Mouse (Mus musculus) retina, postnatal 7 days (tissue): ENCODE results near the gene Ctdsp1.
"Not testable (repeated sequence)": the region's sequence is repeated elsewhere in the genome, so short reads cannot be mapped to it uniquely, and the experiment has no call there.

Experiments used
- DNase-seq: peaks from one replicate; pipeline ENCODE4 v3.0.0-alpha.2; 2012; ENCODE audit warnings: low read depth, low spot score

Gene Ctdsp1

DNA sequence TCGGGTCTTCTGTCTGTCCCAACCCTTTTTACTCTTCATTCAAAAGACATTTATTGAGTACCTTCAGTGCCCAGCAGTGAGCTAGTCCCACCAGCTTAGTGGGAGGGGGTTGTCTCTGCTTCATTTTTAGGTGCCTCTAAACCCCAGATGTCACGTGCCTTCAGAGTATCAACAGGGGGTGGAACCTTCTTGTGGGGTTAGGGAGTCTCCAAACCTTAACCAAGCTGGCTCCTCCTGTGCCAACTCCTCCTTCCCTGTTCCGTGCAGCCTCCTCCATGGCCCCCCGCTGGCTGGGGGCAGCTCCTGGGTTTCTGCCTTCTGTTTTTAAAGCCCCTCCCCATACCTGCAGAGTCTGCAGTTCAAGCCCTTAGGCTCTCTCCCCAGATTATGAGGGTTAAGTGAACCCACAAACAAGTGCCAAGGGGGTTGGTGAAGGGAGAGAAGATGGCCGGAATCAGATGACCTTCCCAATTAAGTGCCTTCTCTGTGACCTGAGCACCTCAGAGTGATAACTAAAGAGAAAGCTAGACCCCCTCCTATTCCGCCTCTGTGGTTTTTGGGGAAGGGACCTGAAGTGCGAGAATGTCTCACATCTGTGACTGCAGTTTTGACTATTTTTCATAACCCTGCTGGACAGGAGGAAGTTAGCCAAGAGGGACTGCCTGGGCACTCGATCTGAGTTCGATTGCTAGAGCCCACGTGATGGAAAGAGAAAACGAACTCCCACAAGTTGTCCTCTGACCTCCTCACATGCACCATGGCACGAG, 5.3 kb downstream of the Ctdsp1 start:
- not testable (repeated sequence) for DNase-seq

DNA sequence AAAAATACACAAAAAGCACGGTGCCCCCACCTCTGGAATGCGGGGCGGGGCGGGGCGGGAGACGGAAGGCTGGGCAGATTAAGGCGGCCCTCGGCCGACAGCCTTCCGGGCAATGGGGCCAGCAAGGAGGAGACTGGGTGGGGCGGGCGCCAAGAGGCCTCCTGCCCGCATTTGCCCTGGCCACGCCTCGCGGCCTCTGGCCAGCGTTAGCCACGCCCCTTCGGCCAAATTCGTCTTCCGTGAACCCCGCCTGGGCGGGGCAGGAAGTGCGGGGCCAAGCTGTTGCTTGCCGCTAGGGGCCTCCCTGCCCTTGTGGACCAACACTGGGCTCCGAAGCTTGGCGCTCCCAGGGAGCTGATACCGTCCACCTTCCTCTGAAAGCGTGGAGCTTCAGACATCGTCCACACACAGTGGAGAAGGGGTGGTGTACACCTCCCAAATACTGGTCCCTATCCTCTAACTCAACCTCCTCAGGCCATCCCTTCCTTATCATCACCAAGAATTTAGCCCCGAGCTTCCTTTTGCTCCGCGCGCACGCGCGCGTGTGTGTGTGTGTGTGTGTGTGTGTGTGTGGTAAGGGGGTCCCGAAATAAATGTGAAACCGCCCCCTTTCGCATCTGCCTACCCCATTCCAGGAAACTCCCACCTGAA, 6.1 kb downstream of the Ctdsp1 start:
- DNase-seq = peak; percentile 91

DNA sequence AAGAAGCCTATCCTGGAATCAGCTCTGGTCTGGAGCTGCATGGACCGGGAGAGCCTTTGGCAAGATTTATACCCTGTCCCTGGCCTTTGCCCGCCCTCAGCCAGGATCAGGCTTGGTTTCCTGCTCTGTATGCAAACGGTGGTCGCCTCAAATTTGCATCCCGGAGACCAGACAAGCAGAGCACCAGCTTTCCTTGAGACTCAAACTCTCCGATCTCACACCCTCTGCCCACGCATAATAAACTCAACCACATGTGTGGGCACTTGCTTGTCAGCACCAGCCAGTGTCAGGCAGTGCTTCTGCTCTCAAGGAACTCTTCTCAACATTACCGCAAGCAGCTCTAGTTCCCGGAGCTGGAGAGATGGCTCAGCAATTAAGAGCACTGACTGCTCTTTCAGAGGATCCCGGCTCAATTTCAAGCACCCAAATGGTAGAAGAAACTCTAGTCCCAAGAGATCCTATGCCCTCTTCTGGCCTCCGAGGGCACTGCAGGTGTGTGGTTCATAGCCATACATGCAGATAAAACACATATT, 6.7 kb downstream of the Ctdsp1 start:
- no peak for DNase-seq

DNA sequence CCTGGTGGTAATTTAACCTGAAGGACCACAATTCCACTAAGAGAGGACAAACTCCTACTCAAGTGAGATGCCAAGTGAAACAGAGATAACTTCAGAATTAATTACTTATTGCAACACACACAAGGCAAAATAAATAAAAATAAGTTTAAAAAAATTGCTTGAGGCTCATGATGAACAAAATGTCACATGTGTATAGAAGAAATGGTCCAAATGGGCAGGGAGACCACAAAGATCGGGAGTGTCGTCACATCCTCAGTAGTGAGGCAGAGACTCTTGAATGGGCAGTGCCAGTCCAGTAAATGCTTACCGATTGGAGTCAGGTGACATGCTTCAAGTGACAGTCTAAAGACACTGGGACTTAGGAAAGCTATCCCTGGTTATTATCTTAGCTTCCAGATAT, 9.2 kb downstream of the Ctdsp1 start:
- DNase-seq = no peak

DNA sequence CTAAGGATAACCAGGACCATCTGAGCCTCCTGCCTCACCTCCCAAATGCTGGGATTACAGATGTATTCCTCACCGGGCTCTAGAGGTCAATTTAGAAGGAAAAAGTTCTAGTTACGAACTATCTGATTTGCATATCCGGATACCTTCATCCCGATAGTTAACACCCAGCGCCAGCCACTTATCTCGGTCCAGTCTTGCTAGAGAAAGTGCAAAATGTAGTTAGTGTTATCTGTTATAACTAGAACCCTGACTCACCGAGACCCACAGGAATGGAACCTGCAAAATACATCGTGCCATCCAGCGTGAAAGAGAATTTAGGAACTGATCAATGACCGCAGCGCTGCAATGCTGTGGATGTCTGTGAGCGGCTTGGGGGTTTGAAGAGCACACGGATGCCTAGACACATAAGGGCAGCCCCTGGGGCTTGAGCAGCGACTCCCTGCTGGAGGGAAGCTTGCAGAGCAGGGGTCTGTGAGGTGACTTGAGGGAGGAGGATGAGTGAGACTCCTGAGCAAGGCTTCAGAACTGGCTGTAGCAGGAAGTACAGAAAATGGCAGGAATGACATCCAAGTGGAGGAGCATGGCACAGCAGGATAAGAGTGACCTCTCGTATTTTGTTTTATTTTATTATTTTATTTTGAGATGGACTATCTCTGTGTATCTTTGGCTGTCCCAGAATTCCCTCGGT, 9.8 kb downstream of the Ctdsp1 start:
- no peak for DNase-seq

DNA sequence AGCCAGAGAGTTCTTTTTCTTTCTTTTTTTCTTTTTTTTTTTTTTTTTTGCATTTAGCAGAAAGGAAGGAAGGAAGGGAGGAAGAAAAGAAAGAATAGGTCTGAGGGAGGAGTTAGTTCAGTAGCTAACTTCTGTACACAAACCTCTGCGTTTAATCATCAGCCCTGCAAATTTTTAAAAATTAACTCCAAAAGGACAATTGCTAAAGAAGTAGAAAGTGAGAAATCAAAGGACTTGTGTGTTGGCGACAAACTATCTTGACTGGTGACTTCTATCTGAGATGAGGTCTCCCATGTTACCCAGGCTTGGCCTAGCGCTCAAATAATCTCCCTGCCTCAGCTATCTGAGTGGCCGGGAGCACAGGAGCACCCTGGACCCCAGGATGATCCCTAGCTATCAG, 12.9 kb downstream of the Ctdsp1 start:
- no peak for DNase-seq

DNA sequence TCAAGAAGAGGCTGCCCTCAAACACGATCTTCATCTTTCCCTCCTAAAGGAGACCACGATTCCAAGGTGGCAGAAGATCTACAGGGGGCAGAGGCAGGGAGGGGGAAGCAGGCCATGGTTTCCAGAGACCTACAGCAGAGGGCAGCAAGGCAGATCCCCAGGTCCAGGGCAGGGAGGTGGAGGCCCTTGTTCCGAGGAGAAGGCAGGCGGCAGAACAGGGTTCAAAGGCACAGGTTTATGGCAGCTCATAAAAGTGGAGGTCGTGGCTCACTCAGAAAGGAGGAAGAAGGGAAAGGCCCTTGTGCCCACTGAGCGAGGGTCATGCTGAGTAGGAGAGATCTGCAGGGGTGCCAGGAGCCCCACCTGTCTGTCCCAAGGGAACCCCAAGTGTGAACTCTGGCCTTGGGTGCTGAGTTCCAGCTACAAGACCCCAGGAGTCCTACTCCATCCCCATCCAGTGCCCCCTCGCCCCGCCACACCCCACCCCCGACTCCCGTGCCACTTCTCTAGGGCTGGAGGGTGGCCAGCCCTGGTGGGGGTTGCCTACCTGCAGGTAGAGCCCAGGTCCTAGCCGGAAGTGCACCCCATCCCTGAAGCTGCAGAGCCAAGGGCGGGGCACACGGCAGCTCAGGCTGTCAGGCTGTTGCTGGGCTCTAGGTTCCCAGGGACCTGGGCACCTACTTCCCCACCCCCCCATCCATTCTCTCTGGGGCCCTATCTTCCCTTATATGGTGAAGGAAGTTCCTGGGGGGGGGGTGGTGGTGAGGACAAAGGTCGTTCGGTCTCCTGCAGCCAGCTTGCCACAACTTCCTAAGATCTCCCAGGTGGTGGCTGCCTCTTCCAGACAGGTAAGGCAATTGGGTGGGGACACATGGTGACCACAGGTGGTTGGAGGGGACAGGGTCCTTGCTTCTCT, 17.5 kb downstream of the Ctdsp1 start, which contains the start of gene Vil1:
TSS of gene Vil1 (plus strand) at position 788 of the 916 bp plus-strand sequence.
- no peak for DNase-seq

DNA sequence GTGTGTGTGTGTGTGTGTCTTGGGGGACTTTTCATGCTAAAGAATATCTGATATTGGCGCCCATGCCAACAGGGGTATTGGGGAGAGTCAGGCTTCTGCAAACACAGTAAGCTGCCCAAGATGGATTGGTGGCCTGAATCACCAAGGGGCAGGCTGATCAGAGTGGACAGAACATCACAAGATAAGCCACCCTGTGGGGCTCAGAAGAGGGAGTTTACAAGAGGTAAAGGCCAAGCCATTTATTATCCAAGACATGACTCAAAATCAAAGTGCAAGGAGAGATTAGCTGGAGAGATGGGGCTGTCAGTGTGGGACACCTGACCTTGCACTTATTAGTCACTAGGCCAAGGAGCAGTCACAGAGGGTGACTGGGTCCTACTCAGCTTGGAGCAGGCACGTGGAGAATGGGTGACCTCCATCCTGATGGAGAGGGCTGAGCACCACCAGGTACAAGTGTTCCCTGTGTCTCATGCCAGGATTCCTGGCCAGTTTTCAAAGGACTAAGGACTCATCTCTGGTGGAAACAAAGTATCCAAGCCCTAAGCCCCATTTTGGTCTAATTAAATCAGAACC, 20.5 kb downstream of the Ctdsp1 start:
- no peak for DNase-seq

DNA sequence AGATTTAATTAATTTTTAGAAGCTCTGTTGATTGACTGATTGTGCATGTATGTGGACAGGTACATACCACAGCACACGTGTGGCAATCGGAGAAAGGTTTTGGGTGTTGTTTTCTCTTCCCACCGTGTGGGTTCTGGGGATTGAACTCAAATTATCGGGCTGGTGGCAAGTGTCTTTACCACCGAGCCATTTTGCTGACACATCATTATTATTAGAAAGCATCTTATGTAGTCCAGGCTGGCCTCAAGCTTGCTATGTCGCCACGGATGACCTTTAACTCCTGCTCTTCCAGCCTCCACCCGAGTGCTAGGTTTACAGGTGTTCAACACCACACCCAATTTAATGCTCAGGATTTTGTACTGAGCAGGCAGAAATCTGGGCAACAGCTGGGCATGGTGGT, 21.4 kb downstream of the Ctdsp1 start:
- DNase-seq = no peak

DNA sequence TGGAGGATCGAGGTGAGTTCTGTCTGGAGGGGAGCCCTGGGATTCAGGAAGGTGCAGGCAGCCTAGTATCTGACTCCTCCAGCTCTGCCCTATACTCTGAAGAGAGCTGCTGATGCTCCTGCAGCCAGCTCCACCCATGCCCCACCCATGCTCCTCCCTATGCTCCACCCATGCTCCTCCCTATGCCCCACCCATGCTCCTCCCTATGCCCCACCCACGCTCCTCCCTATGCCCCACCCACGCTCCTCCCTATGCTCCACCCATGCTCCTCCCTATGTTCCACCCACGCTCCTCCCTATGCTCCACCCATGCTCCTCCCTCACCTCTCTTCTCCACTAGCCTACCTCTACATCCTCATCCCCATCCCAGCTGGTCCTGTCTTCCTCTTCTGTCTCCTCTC, 23.8 kb downstream of the Ctdsp1 start:
- no peak for DNase-seq

DNA sequence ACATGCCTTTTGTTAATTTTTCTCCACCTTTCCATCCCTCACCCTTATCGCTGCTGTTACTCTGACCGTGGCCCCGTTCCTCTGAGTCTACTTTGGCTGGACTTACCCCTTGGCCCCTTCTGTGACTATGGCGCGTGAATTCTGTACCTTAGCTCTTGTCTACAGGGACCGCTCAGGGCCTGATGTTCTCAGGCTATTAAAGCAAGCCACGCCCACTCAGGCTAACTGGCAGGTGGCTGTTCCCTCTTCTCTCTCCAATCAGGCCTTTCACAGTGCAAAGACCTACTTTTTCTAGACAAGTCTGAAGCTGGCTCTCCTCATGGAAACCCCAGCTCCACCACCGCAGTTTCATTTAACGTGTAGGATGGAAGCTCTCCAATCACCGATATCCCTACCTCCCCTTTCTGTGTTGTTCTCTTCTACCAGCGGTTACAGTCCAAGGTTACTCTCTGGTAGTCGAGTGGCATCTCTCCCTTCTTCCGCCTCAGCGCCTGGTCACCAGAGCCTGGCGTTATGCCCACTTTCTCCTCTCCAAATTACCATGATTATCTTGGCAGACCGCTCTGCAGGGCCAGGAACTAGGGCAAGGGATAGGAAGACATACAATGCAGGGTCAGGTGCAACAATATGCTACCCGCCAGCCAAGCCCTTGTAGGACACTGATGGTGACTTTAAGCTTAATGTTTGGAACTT, 27.6 kb downstream of the Ctdsp1 start:
- DNase-seq = peak; percentile 29

DNA sequence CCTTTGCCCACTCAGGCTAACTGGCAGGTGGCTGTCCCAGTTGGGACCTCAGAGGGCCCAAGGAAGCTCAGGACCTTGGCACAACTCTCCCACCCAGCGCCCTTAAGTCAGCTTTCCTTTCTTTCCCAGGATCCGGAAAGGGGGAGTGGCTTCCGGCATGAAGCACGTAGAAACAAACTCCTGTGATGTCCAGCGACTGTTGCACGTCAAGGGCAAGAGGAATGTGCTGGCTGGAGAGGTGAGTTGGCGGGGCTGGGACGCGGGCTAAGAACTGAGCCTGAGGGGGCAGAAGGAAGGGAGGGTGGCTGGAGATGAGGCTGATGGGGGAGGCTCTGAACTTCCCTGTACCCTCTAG, 28.1 kb downstream of the Ctdsp1 start:
- DNase-seq = no peak

DNA sequence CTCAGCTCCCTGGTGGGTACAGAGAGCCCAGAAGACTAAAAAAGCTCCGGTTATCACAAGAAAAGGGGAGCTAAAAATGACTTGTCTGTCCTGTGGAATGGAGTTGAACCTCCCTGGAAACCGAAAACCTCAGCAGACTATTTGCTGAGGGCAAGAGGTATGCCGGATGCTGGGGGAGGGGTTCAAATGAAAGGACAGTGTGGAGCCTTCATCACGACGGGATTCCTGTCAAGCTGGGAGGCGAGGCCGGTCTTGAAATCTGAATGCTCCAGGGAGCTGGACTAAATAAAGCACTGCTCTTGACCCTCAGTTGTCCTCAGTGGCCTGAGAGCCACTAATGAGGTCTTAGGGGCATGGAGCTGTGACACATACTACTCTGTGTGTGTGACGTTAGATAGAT, 31.8 kb downstream of the Ctdsp1 start:
- DNase-seq = no peak

DNA sequence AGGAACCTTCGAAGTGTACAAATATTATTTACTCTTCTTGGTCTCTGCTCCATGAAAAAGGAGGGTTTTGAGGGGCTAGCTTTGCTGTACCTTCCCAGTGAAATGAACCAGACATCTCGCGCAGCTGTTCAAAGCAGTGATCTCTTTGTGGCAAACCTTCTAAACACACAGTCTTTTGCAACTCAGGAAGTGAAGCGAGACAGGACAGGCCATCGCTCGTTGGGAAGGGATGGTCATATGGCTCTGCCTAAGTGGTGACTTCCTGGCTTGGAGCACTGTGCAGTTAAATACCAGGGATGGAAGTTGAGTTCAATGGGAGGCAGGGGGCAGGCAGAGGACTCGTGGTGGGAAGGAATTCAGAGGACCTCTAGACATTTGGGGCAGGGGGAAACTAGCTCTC, 34.5 kb downstream of the Ctdsp1 start:
- no peak for DNase-seq

DNA sequence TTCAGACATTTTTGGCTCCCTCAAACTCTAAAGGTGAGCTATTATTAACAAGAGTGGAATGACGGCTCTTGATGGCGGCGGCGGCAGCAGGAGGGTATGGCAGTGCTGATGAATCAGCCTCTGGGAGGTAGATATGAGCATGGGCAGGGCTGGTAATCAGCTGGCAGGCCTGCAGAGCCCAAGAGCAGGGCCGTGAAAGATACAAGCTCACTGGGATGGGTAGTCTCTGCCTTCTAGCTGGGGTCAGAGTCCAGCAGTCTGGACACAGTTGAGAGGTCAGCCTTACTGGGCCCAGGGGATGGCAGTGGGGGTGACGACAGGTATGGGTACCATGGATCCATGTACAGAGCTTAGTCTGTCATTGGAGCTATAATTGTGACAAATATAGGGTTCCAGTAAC, 41.9 kb downstream of the Ctdsp1 start:
- DNase-seq = no peak

DNA sequence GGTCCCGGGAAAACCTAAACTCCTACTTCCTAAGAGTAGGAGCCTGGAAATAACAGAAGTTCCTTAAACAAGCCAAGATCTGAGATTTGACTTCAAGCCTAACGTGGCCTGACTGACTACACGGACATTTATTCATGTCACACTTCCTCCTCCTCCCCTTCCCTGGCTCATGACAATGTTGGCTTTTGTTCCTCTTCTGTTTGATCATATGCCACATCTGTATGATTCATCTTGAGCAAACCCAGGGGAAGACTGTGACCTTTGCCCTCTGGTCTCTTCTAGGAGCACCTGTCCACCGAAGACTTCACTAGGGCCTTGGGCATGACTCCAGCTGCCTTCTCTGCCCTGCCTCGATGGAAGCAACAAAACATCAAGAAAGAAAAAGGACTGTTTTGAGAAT, 43.3 kb downstream of the Ctdsp1 start:
- DNase-seq = no peak

DNA sequence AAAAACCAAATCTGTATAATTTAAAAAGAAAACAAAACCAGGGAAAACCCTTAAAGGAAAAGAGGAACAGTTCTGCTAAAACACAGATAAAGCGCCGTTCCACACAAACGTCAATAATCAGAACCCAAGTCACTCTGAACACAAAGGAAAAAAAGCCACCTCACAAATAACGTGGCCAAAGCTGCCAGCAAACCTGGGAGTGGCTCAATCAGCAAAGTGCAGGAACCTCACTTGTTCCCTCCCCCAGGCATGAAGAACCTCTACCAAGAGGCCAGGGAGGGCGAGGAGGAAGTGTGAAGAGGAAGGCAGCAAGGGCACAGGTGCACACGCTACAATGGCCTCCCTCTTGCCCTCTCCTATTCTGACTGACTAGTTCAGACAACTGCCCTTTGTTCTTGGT, 44.3 kb downstream of the Ctdsp1 start:
- DNase-seq = no peak

DNA sequence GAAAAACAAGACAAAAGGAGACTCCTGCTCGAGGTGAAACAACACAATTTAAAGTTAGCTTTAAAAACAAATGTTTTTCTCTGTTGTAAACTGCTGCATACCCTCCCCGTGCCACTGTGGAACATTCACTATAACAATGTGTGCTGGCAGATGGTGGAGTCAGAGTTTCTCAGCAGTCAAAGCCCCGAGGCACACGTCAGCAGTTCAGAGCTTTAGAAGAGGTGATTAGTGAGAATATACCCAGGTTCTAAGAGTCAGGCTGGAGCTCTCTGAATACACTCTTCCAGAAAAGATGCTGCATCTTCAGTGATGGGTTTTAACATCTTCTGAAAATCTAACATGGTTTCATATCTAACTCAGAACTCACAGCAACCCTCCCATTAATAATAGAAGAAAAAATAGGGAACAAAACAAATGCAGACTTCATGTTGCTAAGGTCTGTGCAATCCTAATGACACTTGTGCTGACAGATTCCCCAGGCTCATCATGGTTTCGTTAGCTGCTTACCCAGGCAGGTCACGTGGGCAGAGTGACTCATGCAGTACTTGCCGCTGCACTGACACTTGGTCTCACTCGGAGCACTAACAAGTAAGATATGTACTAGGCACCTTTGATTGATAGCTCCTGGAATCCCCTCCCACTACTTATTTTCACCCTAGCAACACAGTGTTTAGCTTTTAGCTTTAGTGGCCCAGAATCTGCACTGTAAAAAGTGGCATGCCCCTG, 46.6 kb downstream of the Ctdsp1 start:
- peak; percentile 64 for DNase-seq

DNA sequence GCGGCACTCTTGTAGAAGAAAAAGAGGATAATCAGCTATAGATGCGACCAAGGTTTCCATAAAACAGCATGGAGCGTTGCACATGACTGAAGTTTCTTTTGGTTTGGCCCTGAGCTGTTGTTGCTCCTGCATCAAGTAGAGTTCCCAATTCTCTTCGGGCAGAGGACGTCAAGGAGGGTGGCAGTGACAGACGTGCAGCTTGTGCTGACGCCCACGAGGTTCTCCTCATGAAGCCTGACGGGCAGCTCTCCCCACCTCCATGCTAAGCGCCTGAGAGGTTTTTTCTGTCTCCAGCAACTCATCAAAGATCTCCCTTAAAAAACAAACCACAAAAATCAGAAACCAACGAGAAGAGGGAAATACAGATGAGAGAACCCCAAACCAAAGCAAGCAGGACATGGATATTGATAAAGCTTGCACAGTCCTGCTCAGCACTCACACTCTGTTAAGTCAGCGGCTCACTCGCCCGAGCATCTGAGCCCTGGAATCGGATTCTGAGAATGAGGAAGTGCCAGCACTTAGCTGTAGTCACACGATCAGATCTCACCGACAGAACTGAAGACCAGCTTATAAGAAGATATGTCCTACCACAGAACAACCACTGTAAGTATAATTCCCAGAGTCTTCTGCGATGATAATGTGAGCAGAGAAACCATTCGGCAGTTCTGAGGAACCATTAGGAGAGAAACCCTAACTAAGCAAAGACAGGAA, 48.0 kb downstream of the Ctdsp1 start:
- no peak for DNase-seq
